Mouse (Mus musculus): ENCODE data around the gene Naa80.
A peak's percentile ranks its signal among the peaks of the same experiment; 100 is the strongest.

Naa80 gene

GRCm38 (mm10) chr9:107618778-107619545 is 40.3 kb downstream of the Naa80 start:
- DNase-seq (ENCODE audit: low spot score): no peak

- DNase-seq (ENCODE audit: low spot score): no peak
Measured at GRCm38 (mm10) chr9:107619546-107619879, 40.8 kb downstream of the Naa80 start.

GRCm38 (mm10) chr9:107620954-107621353 is 42.3 kb downstream of the Naa80 start:
- no peak for DNase-seq (ENCODE audit: low spot score)

DNA sequence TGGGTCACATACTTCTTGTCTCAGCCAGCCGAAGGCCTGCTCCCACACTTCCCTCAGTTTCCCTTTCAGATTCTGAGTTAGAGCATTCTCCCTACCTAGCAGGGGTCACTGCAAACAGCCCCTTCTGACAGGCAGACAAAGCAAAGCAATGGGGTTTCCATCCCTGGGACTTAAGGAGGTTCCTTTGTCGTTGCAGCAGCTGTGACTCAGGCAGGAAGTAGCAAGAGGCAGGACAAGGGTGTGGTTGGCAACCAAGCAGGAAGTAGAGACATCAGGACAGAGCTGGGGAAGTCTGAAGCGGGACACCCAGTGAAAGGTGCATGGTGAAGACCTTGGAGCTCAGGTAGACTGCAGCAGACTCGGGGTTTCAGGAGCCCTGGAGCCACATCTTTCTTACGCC is 45.9 kb downstream of the Naa80 start:
- peak; percentile 72 for DNase-seq (ENCODE audit: low spot score)

DNA sequence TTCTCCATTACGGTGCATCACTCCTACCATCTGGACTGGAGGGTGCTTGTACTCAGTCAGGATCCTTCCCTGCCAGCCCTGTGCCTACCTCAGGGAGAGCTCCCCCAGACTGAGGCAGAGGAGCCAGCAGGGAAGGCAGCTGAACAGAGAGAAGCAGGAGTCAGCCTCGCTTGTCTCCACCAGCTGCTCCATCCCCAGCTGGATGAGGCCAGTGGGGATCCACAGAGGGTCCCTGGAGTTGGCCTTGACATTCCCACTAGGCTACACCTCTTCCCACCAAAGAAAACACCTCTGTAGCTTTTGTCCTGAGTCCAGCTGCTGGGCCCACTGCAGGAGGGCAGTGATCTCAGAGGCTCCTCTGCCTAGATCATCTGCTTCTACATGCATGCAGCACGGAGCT is 46.3 kb downstream of the Naa80 start:
- no peak for DNase-seq (ENCODE audit: low spot score)

GRCm38 (mm10) chr9:107625351-107626128 is 46.9 kb downstream of the Naa80 start:
- no peak for DNase-seq (ENCODE audit: low spot score)

- DNase-seq (ENCODE audit: low spot score): no peak
Measured at GRCm38 (mm10) chr9:107626158-107626843, 47.6 kb downstream of the Naa80 start.

DNA sequence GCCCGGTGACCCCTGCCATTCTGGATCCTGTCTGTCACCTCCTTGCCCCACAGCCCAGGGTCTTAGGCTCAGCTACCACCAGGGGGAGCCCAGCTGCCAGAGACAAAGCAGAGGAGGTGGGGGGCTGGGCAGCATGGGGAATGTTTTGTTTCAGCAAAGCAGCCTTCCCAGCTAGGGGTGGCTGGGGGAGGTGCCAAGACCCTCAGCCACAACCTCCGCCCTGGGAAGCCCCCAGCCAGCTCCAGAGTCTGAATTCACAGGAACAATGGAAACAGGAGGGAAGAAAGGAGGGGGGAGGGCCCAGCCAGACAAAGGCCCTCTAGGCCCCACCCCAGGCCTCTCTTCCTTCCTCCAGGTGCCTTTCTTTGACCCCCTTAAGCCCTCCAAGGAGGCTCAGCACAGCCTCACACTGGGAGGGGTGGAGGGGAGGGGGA is 48.2 kb downstream of the Naa80 start:
- peak; percentile 78 for DNase-seq (ENCODE audit: low spot score)

DNA sequence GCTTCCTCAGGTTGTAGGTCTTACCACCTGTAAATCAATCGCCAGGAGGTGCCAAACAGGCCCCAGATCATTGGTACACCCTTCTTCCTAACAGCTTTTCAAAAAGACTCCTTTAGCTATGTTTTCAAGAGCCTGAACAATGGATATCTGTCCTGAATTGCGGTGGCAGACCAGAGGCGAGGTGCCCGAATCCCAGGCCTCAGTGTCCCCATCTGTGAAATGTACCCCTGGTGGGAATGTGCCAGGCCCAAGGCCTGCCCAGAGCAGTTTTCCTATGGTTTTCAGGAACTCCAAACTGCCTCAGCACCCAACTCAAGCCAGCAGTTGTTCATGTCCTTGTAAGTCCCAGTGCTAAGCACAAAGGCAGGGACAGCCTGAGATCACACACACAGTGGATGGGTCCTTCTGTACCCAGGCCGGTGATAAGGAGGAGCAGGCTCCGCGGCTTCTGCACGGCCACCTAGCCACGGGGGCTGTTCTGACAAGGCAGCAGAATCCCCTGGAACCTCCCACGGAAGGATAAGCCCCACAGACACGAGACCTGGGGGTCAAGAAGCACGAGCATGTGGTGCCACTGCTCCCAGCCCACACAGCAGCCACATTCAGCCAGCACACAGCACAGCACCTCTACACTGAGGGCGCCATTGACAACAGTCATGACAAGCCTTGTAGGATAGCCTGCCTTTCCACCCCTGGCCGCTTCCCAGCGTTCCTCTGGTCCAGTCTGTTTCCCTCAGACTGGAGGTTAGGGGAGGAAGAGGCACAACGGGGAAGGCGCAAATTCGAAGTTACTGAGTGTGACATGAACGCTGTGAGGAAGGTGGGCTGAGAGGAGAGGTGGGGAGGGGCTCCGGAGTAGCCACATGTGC is 48.9 kb downstream of the Naa80 start:
- no peak for DNase-seq (ENCODE audit: low spot score)

GRCm38 (mm10) chr9:107628721-107629410 is 50.2 kb downstream of the Naa80 start:
- DNase-seq (ENCODE audit: low spot score): no peak

- no peak for DNase-seq (ENCODE audit: low spot score)
Measured at GRCm38 (mm10) chr9:107629411-107629730, 50.7 kb downstream of the Naa80 start.

DNA sequence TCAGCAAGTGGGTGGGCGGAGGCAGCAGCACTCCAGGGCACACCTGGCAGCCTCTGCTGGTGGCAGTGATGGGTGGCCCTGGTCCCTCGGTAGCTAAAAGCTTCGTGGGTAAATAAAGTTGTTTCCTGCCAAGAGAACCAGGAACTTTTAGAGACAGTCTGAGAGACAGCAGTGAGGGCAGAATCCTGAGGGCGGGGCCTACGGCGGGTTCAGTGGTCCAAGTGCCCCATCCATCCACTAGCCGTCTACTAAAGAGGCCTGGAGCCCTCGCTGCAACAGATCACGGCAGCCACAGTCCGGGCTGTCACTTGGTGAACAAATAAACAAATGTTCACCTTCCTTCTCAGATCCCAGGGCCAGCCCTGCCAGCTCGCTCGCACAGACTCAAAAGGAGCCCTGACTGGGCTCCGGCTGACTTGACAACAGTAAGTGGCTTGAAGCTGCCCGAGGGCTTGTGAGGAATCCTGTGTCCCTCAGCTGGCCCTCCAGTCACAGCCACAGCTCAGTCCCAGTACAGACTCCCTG is 51.3 kb downstream of the Naa80 start:
- peak; percentile 62 for DNase-seq (ENCODE audit: low spot score)

GRCm38 (mm10) chr9:107630576-107630975 is 51.9 kb downstream of the Naa80 start:
- no peak for DNase-seq (ENCODE audit: low spot score)

GRCm38 (mm10) chr9:107631311-107631826 is 52.7 kb downstream of the Naa80 start:
- no peak for DNase-seq (ENCODE audit: low spot score)

DNA sequence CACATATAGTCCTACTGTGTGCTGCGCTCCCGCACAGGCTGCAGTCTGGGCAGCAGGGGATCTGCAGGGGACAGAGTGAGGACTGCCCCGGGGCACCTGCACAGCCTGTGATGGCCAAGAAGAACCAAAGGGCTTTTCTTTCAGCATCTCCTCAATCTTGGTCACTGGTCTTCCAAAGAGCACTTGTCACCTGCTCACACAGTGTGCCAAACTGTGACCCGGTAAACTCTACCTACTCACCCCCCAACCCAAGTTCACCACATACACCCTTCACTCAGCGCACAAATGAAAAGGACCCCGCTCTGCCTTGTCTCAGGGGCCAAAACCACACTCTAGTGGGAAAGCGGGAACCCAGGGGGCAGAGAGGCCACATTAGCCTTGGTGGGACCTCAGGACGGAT is 53.2 kb downstream of the Naa80 start:
- DNase-seq (ENCODE audit: low spot score): no peak

- DNase-seq (ENCODE audit: low spot score): no peak
Measured at GRCm38 (mm10) chr9:107632478-107632877, 53.8 kb downstream of the Naa80 start.

DNA sequence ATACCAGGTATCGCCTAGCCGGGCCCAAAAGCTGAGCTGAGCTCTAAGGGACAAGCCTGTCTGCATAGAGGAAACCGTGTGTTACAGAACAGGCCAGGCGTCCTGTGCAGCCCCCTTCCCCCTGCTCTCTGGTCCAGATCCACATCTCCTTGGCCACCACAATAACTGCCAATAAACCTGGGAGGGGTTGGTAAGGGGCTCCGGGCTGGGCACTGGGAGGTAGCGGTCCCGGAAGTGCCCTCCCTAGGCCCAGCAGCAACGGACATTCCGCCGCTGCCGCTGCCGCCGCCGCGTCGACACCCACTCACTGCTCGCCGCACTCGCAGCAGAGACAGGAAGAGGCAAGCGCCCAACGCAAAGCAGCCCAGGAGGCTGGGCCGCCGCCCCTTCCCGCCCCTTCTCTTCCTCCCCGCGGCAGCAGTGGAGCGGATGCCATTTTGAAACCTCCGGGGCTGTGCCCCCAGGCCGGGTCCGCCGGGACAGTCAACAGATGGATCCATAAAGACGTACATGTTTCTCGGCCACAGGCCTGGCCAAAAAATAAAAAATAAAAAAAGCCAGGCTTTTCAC is 54.5 kb downstream of the Naa80 start:
- peak; percentile 90 for DNase-seq (ENCODE audit: low spot score)
